Mouse (Mus musculus) neural tube, embryonic 14.5 days (tissue): ENCODE measurements at regions not wholly inside any gene's neighbourhood (a gene's known extent, or its start where the extent isn't known, plus 50 kb on each side); places are given as distances from the start of the nearest gene placed in this dataset.

Experiments
- ATAC-seq: fragments of 200-750 bp; cut with Nextera tagmentation; 2 replicates; pipeline ENCODE4 v1.8.0; 2017; ENCODE audit warnings: low read depth, mild to moderate bottlenecking, moderate TSS enrichment, moderate library complexity
- H3K27ac ChIP-seq: fragments of 300-500 bp; sonication (generic); 2 replicates; pipeline ENCODE4 v1.5.1; 2014; ENCODE audit warnings: low read depth, mild to moderate bottlenecking, control low read depth, low read length, moderate library complexity, mixed read lengths
- H3K27me3 ChIP-seq: fragments of 300-500 bp; sonication (generic); 2 replicates; pipeline ENCODE4 v1.6.1; 2014; ENCODE audit warnings: low read length; ENCODE audit not compliant: control insufficient read depth, insufficient read depth
- H3K36me3 ChIP-seq: fragments of 300-500 bp; sonication (generic); 2 replicates; pipeline ENCODE4 v1.6.1; 2014; ENCODE audit warnings: low read length, mixed read lengths; ENCODE audit not compliant: control insufficient read depth, insufficient read depth
- H3K4me1 ChIP-seq: fragments of 300-500 bp; sonication (generic); 2 replicates; pipeline ENCODE4 v1.6.1; 2014; ENCODE audit warnings: low read length; ENCODE audit not compliant: control insufficient read depth, insufficient read depth
- H3K4me2 ChIP-seq: fragments of 300-500 bp; sonication (generic); 2 replicates; pipeline ENCODE4 v1.6.1; 2014; ENCODE audit warnings: mild to moderate bottlenecking, low read depth, low read length, control low read depth
- H3K4me3 ChIP-seq: fragments of 300-500 bp; sonication (generic); 2 replicates; pipeline ENCODE4 v1.5.1; 2014; ENCODE audit warnings: low read depth, low read length, control low read depth, mixed read lengths
- H3K9ac ChIP-seq: fragments of 300-500 bp; sonication (generic); replicated peaks from 2 replicates; pipeline ENCODE4 v1.6.1; 2014; ENCODE audit warnings: low read depth, mild to moderate bottlenecking, control low read depth, low read length, mixed read lengths
- H3K9me3 ChIP-seq: fragments of 300-500 bp; sonication (generic); 2 replicates; pipeline ENCODE4 v1.6.1; 2016; ENCODE audit warnings: low read length; ENCODE audit not compliant: control insufficient read depth
- WGBS: fragments of 180-500 bp; shearing (Covaris S2); extraction: QIAGEN DNeasy Blood & Tissue Kit; methylation state at CpG from one replicate; pipeline ENCODE4 v1.1.7; 2014; 5-methylcytosine and 5-hydroxymethylcytosine counted together

DNA sequence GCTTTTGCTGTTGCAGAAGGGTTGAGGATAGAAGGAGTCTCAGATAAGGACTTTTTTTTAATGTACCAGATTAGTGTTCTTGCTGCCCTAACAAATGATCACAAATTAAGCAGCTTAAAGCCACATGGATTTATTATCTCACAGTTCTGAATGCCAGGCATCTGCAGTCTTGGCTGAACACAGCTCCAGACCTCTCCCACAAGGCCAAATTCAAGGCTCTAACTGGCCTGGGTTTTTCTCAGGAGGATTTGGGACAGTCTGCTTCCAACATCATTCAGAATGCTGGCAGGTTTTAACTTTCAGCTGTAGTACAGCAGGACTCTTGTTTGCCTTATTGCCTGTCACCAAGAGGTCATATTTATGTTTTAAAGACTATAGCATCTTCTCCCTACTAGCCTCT lies 329.7 kb upstream of the Chrm2 start:
- Histone ChIP-seq H3K27ac (no peak overlapping the region), H3K36me3 (no peaks in the 10 kb centered on the region), H3K4me1 (no peaks in the 10 kb centered on the region), H3K4me2 (no peak overlapping the region), H3K27me3 (no peaks in the 10 kb centered on the region), H3K4me3 (no peak overlapping the region), H3K9ac (no peak overlapping the region), H3K9me3 (no peaks in the 10 kb centered on the region)
- no peak for ATAC-seq

DNA sequence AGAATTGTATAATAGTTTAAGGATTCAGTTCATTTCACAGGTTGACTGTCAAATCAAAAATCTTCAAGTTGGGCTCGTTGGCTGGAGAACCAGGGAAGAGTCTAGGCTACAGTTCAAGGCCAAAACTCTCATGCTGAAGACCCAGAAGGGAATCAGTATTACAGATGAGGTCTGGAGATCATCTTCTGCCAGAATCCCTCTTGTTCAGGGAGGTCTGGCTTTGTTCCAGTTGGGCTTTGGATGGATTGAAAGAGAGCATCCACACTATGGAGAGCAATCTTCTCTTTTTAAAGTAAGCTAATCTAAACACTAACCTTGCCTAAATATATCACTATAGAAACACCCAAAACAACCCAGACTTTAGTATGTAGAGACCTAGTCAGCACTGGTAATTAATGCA lies 327.5 kb upstream of the Chrm2 start:
- Histone ChIP-seq H3K36me3 (no peaks in the 10 kb centered on the region), H3K27me3 (no peaks in the 10 kb centered on the region), H3K9me3 (no peaks in the 10 kb centered on the region), H3K27ac (no peak overlapping the region), H3K4me3 (no peak overlapping the region), H3K4me1 (no peaks in the 10 kb centered on the region), H3K4me2 (no peak overlapping the region), H3K9ac (no peak overlapping the region)
- WGBS: 85% methylated on average over 1 of the region's 1 CpGs
- ATAC-seq: no peak

DNA sequence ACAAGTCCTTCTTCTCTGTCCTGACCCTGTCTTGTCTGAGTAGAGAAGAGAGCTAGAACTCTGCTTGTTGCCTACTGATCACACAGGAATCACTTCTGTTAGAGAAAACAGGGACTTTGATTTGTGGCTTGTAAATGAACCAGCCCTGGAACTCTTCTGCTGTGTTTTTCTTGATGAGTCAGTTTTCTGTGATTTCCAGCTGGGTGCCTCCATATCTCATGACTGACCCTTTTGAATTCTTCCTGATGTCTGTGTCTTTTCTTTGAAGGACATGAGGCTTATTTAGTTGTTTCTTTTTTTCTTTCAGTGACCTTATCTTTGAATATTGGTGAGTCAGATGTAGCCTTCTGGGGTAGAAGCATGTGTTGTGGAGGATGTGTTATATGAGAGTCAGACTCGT lies 323.0 kb upstream of the Chrm2 start:
- Histone ChIP-seq H3K4me2 (no peak overlapping the region), H3K27ac (no peak overlapping the region), H3K4me1 (no peaks in the 10 kb centered on the region), H3K36me3 (no peaks in the 10 kb centered on the region), H3K9ac (no peak overlapping the region), H3K27me3 (no peaks in the 10 kb centered on the region), H3K4me3 (no peak overlapping the region), H3K9me3 (no peaks in the 10 kb centered on the region)
- no peak for ATAC-seq
- WGBS: 83% methylated on average over 1 of the region's 1 CpGs

DNA sequence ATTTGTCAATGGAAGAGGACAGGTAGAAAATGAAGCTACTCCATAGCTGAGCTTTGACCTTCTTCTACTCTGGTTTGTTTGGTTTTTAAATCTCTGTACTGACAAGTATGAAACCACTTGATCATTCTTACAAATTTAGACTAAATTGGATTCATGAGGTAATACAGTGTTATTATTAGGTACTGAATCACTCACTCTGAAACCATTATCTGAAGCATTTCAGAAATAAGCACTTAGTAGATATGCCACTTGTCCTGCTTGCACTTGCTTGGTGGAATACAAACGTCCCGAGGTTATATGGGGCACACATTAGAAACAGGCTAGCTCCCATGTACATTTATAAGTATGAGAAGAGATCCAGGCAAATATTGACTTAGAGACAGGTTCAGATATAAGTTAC lies 319.2 kb upstream of the Chrm2 start:
- no peaks in the 10 kb centered on the region for H3K9me3 ChIP-seq

DNA sequence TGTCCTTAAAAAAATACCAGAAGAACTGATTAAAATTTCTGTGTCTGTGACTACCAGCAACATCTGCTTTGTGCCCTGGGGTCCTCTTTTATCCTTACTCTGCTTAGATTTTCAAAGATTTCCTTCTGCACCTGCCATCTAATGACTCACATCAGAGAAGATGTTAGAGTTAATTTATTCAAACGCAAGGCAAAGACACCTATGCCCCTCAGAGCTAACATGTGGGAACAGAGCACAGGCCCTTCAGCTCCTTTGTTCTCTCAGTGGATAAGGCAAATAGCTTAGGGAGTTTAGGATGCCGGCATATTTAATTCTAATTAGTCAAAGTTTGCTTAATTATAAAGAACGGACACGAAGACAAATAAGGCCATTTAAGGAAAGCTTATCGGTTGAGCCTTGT lies 308.3 kb upstream of the Chrm2 start:
- Histone ChIP-seq H3K9ac (no peak overlapping the region), H3K4me2 (no peak overlapping the region), H3K4me3 (no peak overlapping the region), H3K36me3 (no peaks in the 10 kb centered on the region), H3K27me3 (no peaks in the 10 kb centered on the region), H3K27ac (no peak overlapping the region), H3K4me1 (no peaks in the 10 kb centered on the region), H3K9me3 (no peaks in the 10 kb centered on the region)
- no peak for ATAC-seq
- 61% methylated on average over 5 of the region's 5 CpGs for WGBS

More for the DNA sequence above, 319.2 kb upstream of the Chrm2 start:
- no peak for ATAC-seq
- Histone ChIP-seq H3K9ac (no peak overlapping the region), H3K36me3 (no peaks in the 10 kb centered on the region), H3K27ac (no peak overlapping the region), H3K4me3 (no peak overlapping the region), H3K27me3 (no peaks in the 10 kb centered on the region), H3K4me1 (no peaks in the 10 kb centered on the region), H3K4me2 (no peak overlapping the region)
- 88% methylated on average over 2 of the region's 2 CpGs for WGBS

DNA sequence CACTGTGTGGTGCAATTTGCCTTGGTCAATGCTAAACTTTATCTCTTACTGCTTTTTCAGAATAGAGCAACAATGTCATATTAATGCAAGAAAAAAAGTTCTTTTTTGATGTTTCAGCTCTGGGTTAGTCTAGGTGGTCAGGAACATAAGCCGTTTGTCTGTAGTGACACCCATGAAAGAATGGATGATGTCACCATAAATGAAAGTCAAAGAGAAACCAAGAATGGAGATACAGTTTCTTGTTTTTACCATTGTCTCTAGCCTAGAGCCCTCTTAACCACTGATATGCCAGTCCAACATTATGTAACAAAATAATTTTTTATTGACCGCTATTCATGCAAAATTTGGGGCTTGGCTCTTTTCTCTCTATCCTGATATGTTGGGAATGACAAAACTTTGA lies 294.3 kb upstream of the Chrm2 start:
- Histone ChIP-seq H3K9me3 (no peaks in the 10 kb centered on the region), H3K36me3 (no peaks in the 10 kb centered on the region), H3K27me3 (no peaks in the 10 kb centered on the region), H3K4me3 (no peak overlapping the region), H3K4me1 (no peaks in the 10 kb centered on the region), H3K27ac (no peak overlapping the region), H3K9ac (no peak overlapping the region), H3K4me2 (no peak overlapping the region)
- WGBS: 94% methylated on average over 2 of the region's 2 CpGs
- ATAC-seq: no peak

DNA sequence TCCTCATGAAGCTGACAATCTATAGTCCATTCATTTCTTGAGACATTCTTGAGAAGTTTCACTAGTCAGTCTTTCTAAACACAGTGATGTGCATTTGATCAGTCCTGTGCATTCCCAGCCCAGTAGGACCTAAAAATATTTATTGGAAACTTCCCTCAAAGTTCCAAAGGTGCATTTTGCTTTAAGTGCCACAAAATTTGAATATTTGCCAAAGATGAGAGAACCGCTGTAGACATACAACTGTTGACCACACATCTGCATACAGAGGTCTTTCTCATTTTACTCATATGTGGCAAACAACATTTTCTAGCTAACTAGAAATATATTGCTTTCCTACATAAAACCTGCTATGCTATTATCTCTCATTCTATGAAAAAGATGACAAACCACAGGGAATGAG lies 293.8 kb upstream of the Chrm2 start:
- no peaks in the 10 kb centered on the region for H3K36me3 ChIP-seq
- no peak for ATAC-seq
- no peak overlapping the region for H3K4me2 ChIP-seq
- no peaks in the 10 kb centered on the region for H3K9me3 ChIP-seq
- no peak overlapping the region for H3K27ac ChIP-seq
- no peak overlapping the region for H3K9ac ChIP-seq
- 98% methylated on average over 1 of the region's 1 CpGs for WGBS
- H3K27me3 ChIP-seq: no peaks in the 10 kb centered on the region
- no peak overlapping the region for H3K4me3 ChIP-seq
- H3K4me1 ChIP-seq: no peaks in the 10 kb centered on the region

DNA sequence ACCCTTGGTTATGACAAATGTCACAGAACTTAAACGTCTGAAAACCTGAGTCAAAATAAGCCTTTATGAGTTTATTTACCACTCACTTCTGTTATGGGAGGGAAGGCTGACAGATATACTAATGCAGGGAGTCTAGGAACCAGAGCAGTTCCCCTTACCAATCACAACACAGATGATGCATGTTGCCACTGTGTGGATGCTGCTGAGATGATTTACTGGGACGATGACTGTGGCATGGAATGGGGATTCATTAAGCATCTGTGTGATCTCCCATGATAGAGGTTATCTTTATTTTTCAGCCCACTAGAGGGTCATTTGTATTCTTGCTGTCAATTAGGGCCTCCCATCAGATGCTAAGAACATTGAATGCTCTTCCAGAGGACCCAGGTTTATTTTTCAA lies 290.5 kb upstream of the Chrm2 start:
- H3K36me3 ChIP-seq: no peaks in the 10 kb centered on the region
- no peak overlapping the region for H3K4me3 ChIP-seq
- no peaks in the 10 kb centered on the region for H3K27me3 ChIP-seq
- no peak overlapping the region for H3K9ac ChIP-seq
- H3K9me3 ChIP-seq: no peaks in the 10 kb centered on the region
- ATAC-seq: peak; percentile 46; the same call in 1 of the 2 replicates
- H3K4me2 ChIP-seq: no peak overlapping the region
- WGBS: 52% methylated on average over 2 of the region's 2 CpGs
- H3K4me1 ChIP-seq: no peaks in the 10 kb centered on the region
- no peak overlapping the region for H3K27ac ChIP-seq

DNA sequence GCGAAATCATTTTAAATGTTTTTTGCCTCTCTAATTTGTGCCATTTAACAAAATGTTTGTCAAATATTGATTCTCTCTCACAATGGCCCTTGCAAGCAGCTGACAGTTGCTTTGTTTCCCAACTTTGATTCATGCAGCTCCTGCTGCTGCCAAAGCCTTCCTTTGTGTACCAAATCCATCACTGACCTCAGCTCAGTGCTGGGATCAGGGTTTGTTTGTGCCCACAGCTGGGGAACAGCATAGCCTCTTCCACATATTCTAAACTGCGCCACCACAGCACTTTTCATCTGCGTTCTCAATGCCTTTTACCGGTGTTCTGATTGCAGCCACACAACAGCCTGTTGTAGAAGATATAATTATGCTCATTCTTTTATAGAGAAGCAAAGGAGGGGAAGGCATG lies 289.7 kb upstream of the Chrm2 start:
- Histone ChIP-seq H3K36me3 (no peaks in the 10 kb centered on the region), H3K4me1 (no peaks in the 10 kb centered on the region), H3K9ac (no peak overlapping the region), H3K9me3 (no peaks in the 10 kb centered on the region), H3K4me2 (no peak overlapping the region), H3K27me3 (no peaks in the 10 kb centered on the region), H3K27ac (no peak overlapping the region), H3K4me3 (no peak overlapping the region)
- WGBS: 42% methylated on average over 4 of the region's 4 CpGs
- no peak for ATAC-seq

DNA sequence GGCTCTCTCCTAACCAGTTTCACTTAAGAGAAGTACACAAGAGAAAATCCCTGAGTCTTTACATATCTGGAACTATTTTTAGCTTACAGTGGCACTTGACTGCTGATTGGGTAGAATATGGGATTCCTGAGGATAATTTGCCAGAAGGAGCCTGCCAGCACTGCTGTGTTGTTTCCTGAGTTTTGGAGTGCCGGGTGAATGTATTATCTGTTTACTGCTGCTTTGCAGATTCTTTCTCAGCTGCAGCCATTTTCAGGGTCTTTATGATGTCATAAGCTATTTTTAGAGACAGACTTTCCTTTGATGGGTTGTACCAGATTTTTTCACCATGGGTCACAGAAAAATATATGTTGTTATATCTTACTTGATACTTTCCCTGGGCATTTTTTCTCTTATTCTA lies 279.1 kb upstream of the Chrm2 start:
- Histone ChIP-seq H3K4me2 (no peak overlapping the region), H3K9me3 (no peaks in the 10 kb centered on the region), H3K27ac (no peak overlapping the region), H3K36me3 (no peaks in the 10 kb centered on the region), H3K9ac (no peak overlapping the region), H3K4me1 (no peaks in the 10 kb centered on the region), H3K4me3 (no peak overlapping the region), H3K27me3 (no peaks in the 10 kb centered on the region)
- no peak for ATAC-seq
- WGBS: 46% methylated on average over 1 of the region's 1 CpGs
